Mouse (Mus musculus): ENCODE data around the gene Sema3e.

Gene Sema3e

GRCm38 (mm10) chr5:14209962-14210361 lies 184.9 kb downstream of the Sema3e start:
- no peak for DNase-seq (ENCODE audit: low spot score)

DNA sequence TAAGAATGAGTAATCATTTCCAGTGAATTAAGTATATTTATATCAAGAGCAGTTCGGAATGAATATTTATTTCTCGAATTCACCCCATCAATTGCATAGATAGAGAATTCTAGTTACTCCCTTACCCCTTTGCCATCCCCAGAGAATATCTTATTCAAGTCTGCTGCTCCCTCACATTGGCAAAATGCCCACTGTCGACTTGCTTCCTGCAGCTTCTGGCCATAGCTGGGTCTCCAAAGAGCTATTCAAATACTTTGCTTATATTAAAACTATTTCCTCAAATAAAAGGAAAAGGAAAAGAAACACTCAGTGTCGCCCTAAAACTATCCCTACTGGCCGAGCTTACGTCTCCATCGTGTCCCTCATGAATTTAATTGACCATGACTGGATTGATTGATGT lies 191.1 kb downstream of the Sema3e start:
- DNase-seq (ENCODE audit: low spot score), result no peak

DNA sequence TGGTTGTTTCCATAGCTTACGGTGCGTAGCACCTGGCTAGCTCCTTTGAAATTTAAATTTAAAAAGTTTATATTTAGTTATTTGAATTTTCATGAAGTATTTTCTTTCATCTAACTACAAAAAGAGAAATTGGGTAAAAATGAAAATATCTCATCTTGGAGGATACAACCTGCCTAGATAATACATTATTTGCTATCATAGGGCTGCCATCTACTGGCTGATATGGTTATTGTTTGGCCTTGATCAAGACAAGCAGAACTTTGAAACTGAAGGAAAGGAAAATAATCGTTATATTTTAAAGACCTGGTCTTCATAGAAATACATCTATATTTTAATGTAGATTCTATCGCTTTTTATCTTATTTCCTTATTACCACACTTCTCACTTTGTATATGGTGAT lies 193.6 kb downstream of the Sema3e start:
- no peak for DNase-seq (ENCODE audit: low spot score)

GRCm38 (mm10) chr5:14224509-14224908 lies 199.4 kb downstream of the Sema3e start:
- DNase-seq (ENCODE audit: low spot score), result no peak

DNA sequence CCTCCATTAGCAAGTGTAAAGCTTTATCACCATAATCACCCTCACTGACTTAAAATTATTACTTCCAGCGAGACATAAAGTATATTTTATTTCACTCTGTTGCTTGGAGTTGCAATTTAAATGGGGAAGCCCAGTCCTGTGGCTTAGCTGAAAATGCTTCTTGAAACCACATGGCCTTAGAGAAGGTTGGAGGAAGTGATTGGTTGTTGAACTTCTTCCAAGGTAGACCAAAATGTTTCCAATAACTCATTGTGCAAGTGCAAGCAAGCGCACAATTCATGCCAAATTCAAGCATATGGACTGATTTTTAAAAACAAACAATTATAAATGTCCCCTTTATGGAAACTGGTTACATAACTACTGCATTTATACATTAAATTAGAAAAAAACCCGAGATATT lies 206.0 kb downstream of the Sema3e start:
- DNase-seq (ENCODE audit: low spot score), result no peak

DNA sequence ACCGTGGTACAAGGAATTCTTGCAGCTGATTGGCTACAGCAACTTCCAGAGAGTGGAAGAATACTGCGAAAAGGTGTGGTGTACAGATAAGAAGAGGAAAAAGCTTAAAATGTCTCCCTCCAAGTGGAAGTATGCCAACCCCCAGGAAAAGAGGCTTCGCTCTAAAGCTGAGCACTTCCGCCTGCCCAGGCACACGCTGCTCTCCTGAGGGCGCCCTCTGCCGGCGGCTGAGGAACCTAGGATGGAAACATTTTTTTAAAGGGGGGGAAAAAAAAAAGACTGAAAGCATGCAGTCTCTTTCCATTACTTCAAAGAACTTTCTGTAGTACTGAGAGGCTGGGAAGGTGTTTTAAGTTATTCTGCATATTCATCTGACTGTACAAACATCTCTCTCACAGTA lies 227.5 kb downstream of the Sema3e start:
- DNase-seq (ENCODE audit: low spot score), result no peak

- no peak for DNase-seq (ENCODE audit: low spot score)
Measured at GRCm38 (mm10) chr5:14253328-14253727, 228.3 kb downstream of the Sema3e start.

GRCm38 (mm10) chr5:14260156-14260555 lies 235.1 kb downstream of the Sema3e start:
- DNase-seq (ENCODE audit: low spot score), result no peak

GRCm38 (mm10) chr5:14267400-14267799 lies 242.3 kb downstream of the Sema3e start:
- DNase-seq (ENCODE audit: low spot score), result no peak
